In the genomic region with DNA sequence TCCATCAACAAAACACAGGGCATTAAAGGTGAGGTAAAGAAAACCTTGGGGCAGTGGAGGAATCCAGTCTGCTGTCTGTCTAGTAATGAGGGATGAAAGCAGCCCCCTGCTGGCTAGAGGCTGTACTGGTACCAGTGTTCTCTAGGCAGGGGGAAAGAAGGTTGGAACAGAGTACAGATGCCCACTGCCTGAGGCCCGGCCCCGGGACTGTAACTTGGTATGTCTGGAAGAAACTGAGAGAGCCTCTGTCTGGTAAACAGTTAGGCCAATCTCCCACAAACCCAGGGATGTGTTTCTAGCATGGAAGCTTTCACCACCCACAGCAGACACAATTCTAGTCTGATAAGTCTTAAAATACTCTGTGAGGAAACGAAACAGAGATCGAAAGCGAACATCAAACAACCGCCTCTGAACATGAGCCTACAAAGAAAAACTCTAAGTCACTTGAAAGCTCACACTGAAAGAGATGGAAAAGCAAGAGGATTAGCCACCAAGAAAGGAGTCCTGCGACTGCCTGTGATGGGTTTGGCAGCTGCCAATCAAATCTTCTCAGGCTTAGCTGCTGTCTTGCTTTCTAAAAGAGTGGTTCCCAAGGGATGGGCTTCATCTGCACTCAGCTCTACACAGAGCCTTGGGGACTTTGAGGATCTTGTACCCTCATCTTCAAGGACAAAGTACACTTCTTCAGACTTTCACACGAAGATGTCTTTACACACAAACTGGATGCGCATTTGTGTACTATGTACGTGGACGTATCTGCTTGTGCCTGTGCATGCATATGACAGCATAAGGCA, we compare ENCODE assay signal across 9 mouse cellular contexts.
DNase-seq lines count a peak whose midpoint lies in the region; ATAC-seq and TF ChIP-seq lines count a peak whose summit lies in the region.
"Had no signal": no experiment of that assay in that cellular context is flagged by ENCODE, and none has a peak within 500 bp of the region (broad histone marks: within the 10 kb centered on the region; RNA-seq: fewer than 3 reads in every experiment).

No protein-coding gene starts in this region.

- H3K9me3 ChIP-seq in neural tube, embryonic 11.5 days (ENCODE audit: control insufficient read depth, low read length): no peaks in the 10 kb centered on the region

- peak; percentile 87 for ATAC-seq in neural tube, embryonic 11.5 days (ENCODE audit: insufficient read depth, low FRiP score, low TSS enrichment)

- intact Hi-C loops in left cerebral cortex, adult 2 months (cut with DNase I): loop anchor here (1.0 to 10.0 kb wide), 3 partner anchors 130 to 346 kb away; a partner anchor contains a TSS

- DNase-seq in cerebellum, postnatal 25 days: peak; percentile 16 to 51
- no peak for DNase-seq in cerebellum, adult 11-12 months
- DNase-seq in A20 (ENCODE audit: low read depth, low spot score): peak; percentile 70
- DNase-seq in embryo, embryonic 9.5 days (ENCODE audit: extremely low spot score): peak; percentile 72
- peak; percentile 72 for DNase-seq in heart, postnatal 4 days
- peak; percentile 34 to 35 for DNase-seq in left cerebral cortex, adult 2 months (ENCODE audit: extremely low spot score in 1 of 2, low spot score in 2 of 2)
- peak; percentile 67 for DNase-seq in neural tube, embryonic 11.5 days (ENCODE audit: low spot score)
- no peak for DNase-seq in spleen, postnatal 36 days (ENCODE audit: low spot score in 2 of 2)

- H3K27ac ChIP-seq in left cerebral cortex, adult 2 months: no peak overlapping the region; the same call in 1 of the 2 replicates
- H3K27ac ChIP-seq in neural tube, embryonic 11.5 days (ENCODE audit: low read depth, low read length): no peak overlapping the region

- H3K4me3 ChIP-seq in left cerebral cortex, adult 2 months: no peak overlapping the region
- H3K4me3 ChIP-seq in neural tube, embryonic 11.5 days (ENCODE audit: low read depth, low read length): no peak overlapping the region
- H3K4me3 ChIP-seq: myocyte had no signal

- TF ChIP-seq CTCF in left cerebral cortex, adult 2 months (IDR thresholded peaks at IDR 0.05): peak; percentile 65

- no peaks in the 10 kb centered on the region for H3K27me3 ChIP-seq in neural tube, embryonic 11.5 days (ENCODE audit: control insufficient read depth, insufficient read depth, low read length)

- H3K4me2 ChIP-seq in neural tube, embryonic 11.5 days (ENCODE audit: low read depth): no peak overlapping the region

- no peaks in the 10 kb centered on the region for H3K36me3 ChIP-seq in neural tube, embryonic 11.5 days (ENCODE audit: control insufficient read depth, insufficient read depth, low read length)

- H3K9ac ChIP-seq in neural tube, embryonic 11.5 days (ENCODE audit: low read length): no peak overlapping the region

- peaks cover 3% of the 10 kb centered on the region; the same call in 1 of the 2 replicates for H3K4me1 ChIP-seq in neural tube, embryonic 11.5 days (ENCODE audit: control insufficient read depth, insufficient read depth, low read length)

- 81% methylated on average over 11 of the region's 11 CpGs for WGBS in neural tube, embryonic 11.5 days

Comparison
In these comparisons a context has a peak if more than half of its experiments do, and no peak if none do; other contexts are left out.
1. DNase-seq: peak in cerebellum, postnatal 25 days (2 of 2), A20 (single experiment), embryo, embryonic 9.5 days (single experiment), heart, postnatal 4 days (single experiment), left cerebral cortex, adult 2 months (2 of 2) and neural tube, embryonic 11.5 days (single experiment); none in cerebellum, adult 11-12 months (single experiment) and spleen, postnatal 36 days (0 of 2).